Mouse (Mus musculus) myocyte (in vitro differentiated cells): ENCODE results near the gene Jakmip3. TPM values are rescaled to one million over a fixed set of nuclear protein-coding genes. Genes with fewer than 3 reads are reported as not detected.

ENCODE experiments used
- H3K27me3 ChIP-seq: one replicate; pipeline ENCODE4 v1.6.1; 2011; ENCODE audit not compliant: control insufficient read depth, insufficient read depth, insufficient read length
- H3K36me3 ChIP-seq: one replicate; pipeline ENCODE4 v1.6.1; 2011; ENCODE audit not compliant: control insufficient read depth, insufficient read depth
- H3K4me2 ChIP-seq: one replicate; pipeline ENCODE4 v1.6.1; 2011; ENCODE audit warnings: low read depth, control low read depth
- H3K4me3 ChIP-seq: one replicate; pipeline ENCODE4 v1.5.1; 2011; ENCODE audit warnings: mild to moderate bottlenecking, control low read depth, moderate library complexity
- H3K79me2 ChIP-seq: one replicate; pipeline ENCODE4 v1.6.1; 2011; ENCODE audit not compliant: control insufficient read depth, insufficient read depth
- H3ac ChIP-seq: one replicate; pipeline ENCODE4 v1.6.1; 2011; ENCODE audit not compliant: control insufficient read depth, insufficient read length
- CEBPB ChIP-seq: IDR thresholded peaks from 2 replicates; pipeline ENCODE4 v1.6.1; 2011; ENCODE audit warnings: mild to moderate bottlenecking, moderate library complexity; ENCODE audit not compliant: poor library complexity, insufficient read depth, severe bottlenecking
- E2F4 ChIP-seq: IDR thresholded peaks from one replicate; pipeline ENCODE4 v1.6.1; 2011; ENCODE audit warnings: mild to moderate bottlenecking, control low read depth, moderate library complexity; ENCODE audit not compliant: insufficient read depth
- MAX ChIP-seq: IDR thresholded peaks from one replicate; pipeline ENCODE4 v1.6.1; 2011; ENCODE audit warnings: low read depth, mild to moderate bottlenecking, control low read depth
- MYOD1 ChIP-seq, 3 experiments: IDR thresholded peaks; one replicate each; pipeline ENCODE4 v1.6.1; 2011; ENCODE audit warnings: control low read depth in 2 of 3, low read depth in 2 of 3, mild to moderate bottlenecking in 2 of 3, moderate library complexity in 1 of 3; ENCODE audit not compliant: insufficient read length in 2 of 3, control insufficient read depth in 1 of 3
- MYOG ChIP-seq, 3 experiments: IDR thresholded peaks; one replicate each; pipeline ENCODE4 v1.6.1; 2011; ENCODE audit warnings: control low read depth in 2 of 3, low read depth in 2 of 3, mild to moderate bottlenecking in 2 of 3; ENCODE audit not compliant: insufficient read length in 2 of 3, control insufficient read depth in 1 of 3, insufficient read depth in 1 of 3
- POLR2A ChIP-seq: IDR thresholded peaks from one replicate; pipeline ENCODE4 v1.6.1; 2011; ENCODE audit warnings: low read depth, mild to moderate bottlenecking, control low read depth, moderate library complexity; ENCODE audit not compliant: insufficient read length
- POLR2AphosphoS2 ChIP-seq: IDR thresholded peaks from one replicate; pipeline ENCODE4 v1.6.1; 2011; ENCODE audit warnings: low read depth, control low read depth; ENCODE audit not compliant: insufficient read length
- REST ChIP-seq: IDR thresholded peaks from one replicate; pipeline ENCODE4 v1.6.1; 2011; ENCODE audit warnings: mild to moderate bottlenecking, control low read depth, moderate library complexity; ENCODE audit not compliant: insufficient read depth, insufficient read length
- SRF ChIP-seq: IDR thresholded peaks from one replicate; pipeline ENCODE4 v1.6.1; 2011; ENCODE audit warnings: low read depth; ENCODE audit not compliant: control insufficient read depth, insufficient read length
- TCF12 ChIP-seq: IDR thresholded peaks from one replicate; pipeline ENCODE4 v1.6.1; 2011; ENCODE audit warnings: mild to moderate bottlenecking, control low read depth; ENCODE audit not compliant: poor library complexity, insufficient read depth, severe bottlenecking
- TCF3 ChIP-seq: IDR thresholded peaks from one replicate; pipeline ENCODE4 v1.6.1; 2011; ENCODE audit warnings: low read depth, control low read depth; ENCODE audit not compliant: insufficient read length
- USF1 ChIP-seq: IDR thresholded peaks from one replicate; pipeline ENCODE4 v1.6.1; 2011; ENCODE audit warnings: low read depth, mild to moderate bottlenecking, control low read depth, moderate library complexity
- polyA plus RNA-seq: library from polyadenylated mRNA; unstranded; fragments of >200 nt; fragmentation: generic; extraction: Trizol; gene quantifications from one replicate; pipeline ENCODE4 v1.2.1, GENCODE M21; 2012; ENCODE audit warnings: missing spikeins

The Jakmip3 gene
- polyA plus RNA-seq, 1 experiment = 0.01 TPM

DNA sequence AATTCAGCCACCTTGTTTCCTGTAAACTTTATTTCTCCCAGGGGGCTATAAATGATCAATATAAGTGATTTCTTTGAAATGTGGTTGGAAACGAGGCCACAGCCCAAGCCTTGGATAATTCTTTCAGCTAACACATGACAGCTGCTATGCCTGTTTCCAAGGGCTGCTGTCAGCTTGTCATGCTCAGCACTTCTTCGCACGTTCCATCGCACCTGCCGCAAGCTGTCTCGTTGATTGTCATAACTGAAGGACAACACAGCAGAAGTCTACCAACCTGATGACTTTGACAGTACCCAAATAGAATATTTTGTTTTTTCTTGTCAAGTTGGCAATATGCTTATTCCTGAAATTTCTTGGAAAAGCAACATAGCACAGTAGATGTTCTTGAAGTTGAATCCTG is 44.0 kb downstream of the Jakmip3 start:
- Histone ChIP-seq H3K36me3 (no peaks in the 10 kb centered on the region), H3ac (no peak overlapping the region), H3K27me3 (peaks cover 5% of the 10 kb centered on the region), H3K79me2 (no peaks in the 10 kb centered on the region), H3K4me3 (no peak overlapping the region), H3K4me2 (no peak overlapping the region)
- no peak for TF ChIP-seq MAX
- no peak for TF ChIP-seq POLR2A
- no peak for TF ChIP-seq POLR2AphosphoS2
- TF ChIP-seq REST = no peak

DNA sequence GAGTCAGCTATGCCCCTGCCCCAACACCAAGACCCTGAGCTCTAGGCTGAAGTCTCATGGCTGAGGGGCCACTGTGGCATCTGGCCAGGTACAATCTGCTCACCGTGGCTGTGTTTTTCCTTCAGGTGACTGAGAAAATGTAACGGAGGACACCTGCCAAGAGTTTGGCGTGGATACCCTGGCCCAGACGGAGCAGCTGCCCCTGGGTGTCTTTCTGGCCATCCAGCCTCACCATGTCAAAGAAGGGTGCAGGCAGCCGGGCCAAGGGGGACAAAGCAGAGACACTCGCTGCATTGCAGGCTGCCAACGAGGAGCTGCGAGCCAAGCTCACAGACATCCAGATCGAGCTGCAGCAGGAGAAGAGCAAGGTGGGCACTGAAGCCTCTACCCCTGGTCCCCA is 48.6 kb downstream of the Jakmip3 start:
- Histone ChIP-seq H3K36me3 (no peaks in the 10 kb centered on the region), H3K79me2 (no peaks in the 10 kb centered on the region), H3K4me3 (no peak overlapping the region), H3K4me2 (no peak overlapping the region), H3ac (no peak overlapping the region), H3K27me3 (peaks cover 5% of the 10 kb centered on the region)
- TF ChIP-seq MYOG (IDR thresholded peaks at IDR 0.05; ENCODE audit: control insufficient read depth in 1 of 3, insufficient read depth in 1 of 3, insufficient read length in 2 of 3, low read depth in 2 of 3) = no peak
- no peak for TF ChIP-seq SRF
- no peak for TF ChIP-seq POLR2AphosphoS2
- TF ChIP-seq POLR2A = no peak
- TF ChIP-seq E2F4 = no peak
- no peak for TF ChIP-seq CEBPB
- TF ChIP-seq USF1 = no peak
- TF ChIP-seq MAX = no peak
- TF ChIP-seq TCF12 = no peak
- TF ChIP-seq TCF3 = no peak
- no peak for TF ChIP-seq REST
- TF ChIP-seq MYOD1 (IDR thresholded peaks at IDR 0.05; ENCODE audit: control insufficient read depth in 1 of 3, insufficient read length in 2 of 3, low read depth in 2 of 3) = no peak

DNA sequence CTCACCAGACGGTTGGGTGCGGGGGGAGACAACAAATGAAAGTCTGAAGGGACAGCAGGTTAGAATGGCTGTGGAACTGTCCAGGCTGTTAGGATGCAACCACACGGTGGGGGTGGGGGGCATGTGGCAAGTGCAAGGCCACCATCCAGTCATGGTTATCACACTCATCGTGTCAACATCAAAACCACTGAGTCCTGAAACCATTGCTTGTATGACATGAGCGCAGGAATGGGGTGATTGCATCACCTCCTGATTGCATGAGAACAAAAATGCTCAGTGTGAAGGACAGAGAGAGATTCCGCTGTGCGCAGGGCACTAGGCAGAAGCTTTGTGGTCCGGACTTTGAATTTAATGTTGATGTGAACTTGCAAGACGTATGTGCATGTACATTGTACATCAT is 62.2 kb downstream of the Jakmip3 start:
- no peak overlapping the region for H3K4me3 ChIP-seq
- no peaks in the 10 kb centered on the region for H3K79me2 ChIP-seq
- no peaks in the 10 kb centered on the region for H3K27me3 ChIP-seq
- no peak overlapping the region for H3K4me2 ChIP-seq
- H3K36me3 ChIP-seq = no peaks in the 10 kb centered on the region
- no peak overlapping the region for H3ac ChIP-seq
- no peak for TF ChIP-seq MYOD1 (IDR thresholded peaks at IDR 0.05; ENCODE audit: control insufficient read depth in 1 of 3, insufficient read length in 2 of 3, low read depth in 2 of 3)

DNA sequence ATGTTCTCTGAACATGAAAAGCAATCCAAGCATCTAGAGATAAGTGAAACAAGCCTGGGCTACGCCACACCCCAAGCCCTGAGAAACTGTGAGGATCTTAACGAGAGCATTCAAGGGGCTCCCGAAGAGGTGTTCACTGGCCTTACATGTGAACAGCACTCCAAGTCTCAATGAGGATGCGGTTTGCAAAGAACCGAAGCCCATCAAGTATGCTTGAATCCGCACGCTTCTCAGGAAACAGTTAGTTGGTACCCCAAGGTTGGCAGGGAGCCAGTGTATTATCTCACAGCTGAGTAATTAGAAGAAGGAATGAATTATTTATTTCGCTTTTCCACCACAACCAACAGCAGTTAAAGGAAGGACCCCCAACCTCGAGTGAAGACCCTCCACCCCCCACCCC is 62.7 kb downstream of the Jakmip3 start:
- no peak overlapping the region for H3K4me3 ChIP-seq
- H3K79me2 ChIP-seq = no peaks in the 10 kb centered on the region
- no peak overlapping the region for H3K4me2 ChIP-seq
- peaks cover 5% of the 10 kb centered on the region for H3K27me3 ChIP-seq
- TF ChIP-seq MYOD1 (IDR thresholded peaks at IDR 0.05; ENCODE audit: control insufficient read depth in 1 of 3, insufficient read length in 2 of 3, low read depth in 2 of 3) (no peak), E2F4 (no peak)
- H3ac ChIP-seq = no peak overlapping the region
- no peaks in the 10 kb centered on the region for H3K36me3 ChIP-seq

DNA sequence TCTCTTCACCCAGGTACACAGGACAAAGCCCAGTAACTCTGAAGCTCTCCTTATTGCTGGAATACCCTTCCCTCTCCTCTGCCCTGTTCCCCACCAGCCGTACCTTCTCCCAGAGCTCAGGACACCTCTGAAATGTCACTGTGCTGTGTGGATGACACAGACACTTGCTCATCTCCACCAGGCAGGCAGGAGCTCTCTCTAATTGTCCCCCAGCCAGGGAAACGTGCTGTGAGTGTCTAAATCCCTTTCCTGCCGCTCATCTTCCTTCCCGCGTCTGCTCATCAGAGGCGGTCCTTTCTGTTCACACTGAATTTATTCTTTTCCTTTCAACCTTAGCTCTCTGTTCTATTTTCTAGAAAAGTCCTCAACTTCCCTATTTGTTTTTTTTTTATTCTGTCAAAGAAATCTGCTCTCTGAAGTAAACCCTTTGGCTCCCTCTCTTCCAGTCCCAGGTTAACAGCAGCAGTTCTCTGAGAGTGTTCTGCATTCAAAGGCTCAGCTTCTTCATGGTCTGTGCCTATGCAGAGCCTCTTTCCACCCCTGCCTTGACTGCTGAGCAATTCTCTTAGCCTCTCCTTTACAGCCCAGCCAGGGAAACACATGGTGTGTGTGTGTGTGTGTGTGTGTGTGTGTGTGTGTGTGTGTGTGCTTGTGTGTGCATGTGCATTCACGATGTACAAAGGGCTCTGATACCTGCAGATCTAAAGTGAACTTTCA is 69.4 kb downstream of the Jakmip3 start:
- no peak overlapping the region for H3ac ChIP-seq
- peaks cover 19% of the 10 kb centered on the region for H3K27me3 ChIP-seq
- H3K4me3 ChIP-seq = no peak overlapping the region
- H3K4me2 ChIP-seq = no peak overlapping the region
- H3K36me3 ChIP-seq = no peaks in the 10 kb centered on the region
- no peaks in the 10 kb centered on the region for H3K79me2 ChIP-seq
- TF ChIP-seq POLR2A (no peak), MAX (no peak), TCF3 (no peak), USF1 (no peak), E2F4 (no peak), CEBPB (no peak), TCF12 (no peak), MYOG (IDR thresholded peaks at IDR 0.05; ENCODE audit: control insufficient read depth in 1 of 3, insufficient read depth in 1 of 3, insufficient read length in 2 of 3, low read depth in 2 of 3) (no peak)

DNA sequence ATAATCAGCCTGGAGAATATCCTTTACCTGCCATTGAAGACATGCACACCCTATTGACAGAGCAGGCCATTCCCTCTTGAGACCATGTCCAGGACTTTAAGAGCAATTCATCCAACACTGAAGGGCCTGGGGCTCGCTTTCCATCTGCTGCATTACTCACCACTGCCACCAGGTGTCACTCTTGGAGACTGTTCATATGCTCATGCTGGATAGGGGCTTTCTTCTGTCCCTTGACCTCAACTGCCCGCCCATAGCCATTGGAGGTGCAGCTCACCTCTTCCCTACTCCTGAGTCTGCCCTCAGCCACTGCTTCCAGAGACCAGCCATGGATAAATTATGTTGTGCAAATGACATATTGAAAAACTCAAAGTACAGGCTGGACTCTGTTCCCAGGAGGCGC is 70.5 kb downstream of the Jakmip3 start:
- TF ChIP-seq POLR2A (no peak), REST (no peak), CEBPB (no peak), MAX (no peak), TCF3 (no peak), TCF12 (no peak), E2F4 (no peak), MYOD1 (IDR thresholded peaks at IDR 0.05; ENCODE audit: control insufficient read depth in 1 of 3, insufficient read length in 2 of 3, low read depth in 2 of 3) (no peak), USF1 (no peak), POLR2AphosphoS2 (no peak), MYOG (IDR thresholded peaks at IDR 0.05; ENCODE audit: control insufficient read depth in 1 of 3, insufficient read depth in 1 of 3, insufficient read length in 2 of 3, low read depth in 2 of 3) (no peak), SRF (no peak)
- no peaks in the 10 kb centered on the region for H3K79me2 ChIP-seq
- no peak overlapping the region for H3ac ChIP-seq
- H3K36me3 ChIP-seq = no peaks in the 10 kb centered on the region
- H3K4me2 ChIP-seq = no peak overlapping the region
- H3K4me3 ChIP-seq = no peak overlapping the region
- H3K27me3 ChIP-seq = peaks cover 27% of the 10 kb centered on the region
